8 mouse cellular contexts compared by ENCODE assay signal in the genomic region with DNA sequence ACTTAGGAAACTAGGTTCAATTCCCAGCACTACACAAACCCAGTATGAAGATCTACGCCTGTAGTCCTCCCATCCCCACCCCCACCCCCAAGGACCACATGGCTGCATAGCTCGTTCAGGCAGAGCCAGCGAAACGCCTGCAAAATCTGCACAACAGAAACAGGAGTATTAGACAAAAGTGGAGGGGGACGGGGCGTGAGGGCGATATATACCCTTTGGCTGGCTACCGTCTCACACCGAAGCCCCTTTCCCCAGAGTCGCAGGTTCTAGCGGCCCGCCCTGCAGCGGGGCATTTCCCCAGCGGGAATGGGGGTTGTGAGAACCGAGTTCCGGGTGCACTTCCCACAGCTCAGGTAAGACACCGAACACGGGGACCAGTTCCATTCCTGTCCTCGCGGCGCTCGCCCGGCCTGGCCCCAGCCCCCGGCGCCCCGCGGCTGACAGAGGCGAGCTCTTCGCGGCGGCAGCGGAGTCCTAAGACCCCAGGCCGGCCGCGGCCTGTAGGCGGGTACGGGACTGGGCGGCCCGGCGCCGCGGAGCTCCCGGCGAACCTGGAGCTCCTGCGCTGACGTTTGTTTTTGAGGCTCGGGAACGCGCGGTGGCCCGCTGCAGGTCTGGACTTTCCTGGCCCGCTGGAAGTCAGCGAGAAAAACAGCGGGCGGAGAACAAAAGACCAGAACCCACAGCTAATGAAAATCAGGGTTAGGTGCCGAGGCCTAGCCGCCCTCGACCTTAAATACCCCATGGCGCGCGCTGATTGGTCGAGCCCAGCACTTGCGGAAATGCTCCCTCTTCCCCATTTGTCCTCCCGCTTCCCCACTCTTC. TPM values are rescaled to one million over a fixed set of nuclear protein-coding genes. Genes with fewer than 3 reads are reported as not detected.
DNase-seq lines count a peak whose midpoint lies in the region; ATAC-seq and TF ChIP-seq lines count a peak whose summit lies in the region.

No protein-coding gene starts in this region.

- peak overlapping the region; percentile 71 for H3K4me3 ChIP-seq in embryonic facial prominence, embryonic 11.5 days (ENCODE audit: low read depth, low read length)
- peak overlapping the region; percentile 64 for H3K4me3 ChIP-seq in kidney, adult 2 months (ENCODE audit: insufficient read depth, low read depth, low read length)
- H3K4me3 ChIP-seq in liver, adult 2 months (ENCODE audit: insufficient read depth, low read depth, low read length), result peak overlapping the region; percentile 73

- no peaks in the 10 kb centered on the region for H3K9me3 ChIP-seq in embryonic facial prominence, embryonic 11.5 days (replicated peaks; ENCODE audit: control insufficient read depth, low read length)

- peak; percentile 86 for DNase-seq in 3134 (ENCODE audit: extremely low read depth, insufficient read length, low spot score)
- peak; percentile 83 for DNase-seq in adrenal gland, postnatal 10 days
- DNase-seq in embryonic facial prominence, embryonic 11.5 days (ENCODE audit: low spot score), result peak; percentile 92
- peak; percentile 68 to 76 for DNase-seq in heart, adult 18-20 months
- peak; percentile 58 for DNase-seq in kidney, adult 2 months
- DNase-seq in liver, adult 2 months (ENCODE audit: extremely low read depth, low read depth, low spot score), result peak; percentile 80
- DNase-seq in spleen, postnatal 36 days (ENCODE audit: low spot score in 2 of 2), result peak; percentile 83 to 87

- peak; percentile 80 for ATAC-seq in embryonic facial prominence, embryonic 11.5 days (replicated peaks; ENCODE audit: insufficient number of reproducible peaks, low FRiP score, low TSS enrichment, low read depth)
- ATAC-seq in monocyte, adult 5-6 weeks (replicated peaks; ENCODE audit: insufficient number of reproducible peaks, low FRiP score, low TSS enrichment, poor library complexity, severe bottlenecking), result peak; percentile 88

- peak overlapping the region; percentile 95 for H3K27ac ChIP-seq in embryonic facial prominence, embryonic 11.5 days (replicated peaks; ENCODE audit: low read depth, low read length)
- H3K27ac ChIP-seq in kidney, adult 2 months (ENCODE audit: insufficient read depth, low read depth, low read length), result no peak overlapping the region
- H3K27ac ChIP-seq in liver, adult 2 months (replicated peaks; ENCODE audit: insufficient read depth, low read depth, low read length), result peak overlapping the region; percentile 91

- no peak for TF ChIP-seq CTCF in kidney, adult 2 months (conservative IDR thresholded peaks at IDR 0.05; ENCODE audit: insufficient read depth, insufficient read length, low read depth, low read length)
- TF ChIP-seq CTCF in liver, adult 2 months (IDR thresholded peaks at IDR 0.05; ENCODE audit: low read depth, low read length), result no peak

- H3K36me3 ChIP-seq in embryonic facial prominence, embryonic 11.5 days (replicated peaks; ENCODE audit: control insufficient read depth, insufficient read depth, low read depth, low read length), result no peaks in the 10 kb centered on the region
- no peaks in the 10 kb centered on the region for H3K36me3 ChIP-seq in kidney, adult 2 months (ENCODE audit: control insufficient read depth, insufficient read depth, low read length)
- no peaks in the 10 kb centered on the region for H3K36me3 ChIP-seq in liver, adult 2 months (ENCODE audit: control insufficient read depth, insufficient read depth, low read length)

- peak overlapping the region; percentile 97 for H3K9ac ChIP-seq in embryonic facial prominence, embryonic 11.5 days (replicated peaks; ENCODE audit: low read length)
- H3K9ac ChIP-seq in liver, adult 2 months (ENCODE audit: low read depth, low read length), result peak overlapping the region; percentile 90

- peaks cover 6% of the 10 kb centered on the region for H3K27me3 ChIP-seq in embryonic facial prominence, embryonic 11.5 days (ENCODE audit: control insufficient read depth, insufficient read depth, low read length)
- peaks cover 3% of the 10 kb centered on the region; the same call in 1 of the 2 replicates for H3K27me3 ChIP-seq in kidney, adult 2 months (replicated peaks; ENCODE audit: control insufficient read depth, insufficient read depth, low read length)
- no peaks in the 10 kb centered on the region for H3K27me3 ChIP-seq in liver, adult 2 months (ENCODE audit: control insufficient read depth, insufficient read depth, low read length)

- peaks cover under 1% of the 10 kb centered on the region; the same call in 1 of the 2 replicates for H3K4me1 ChIP-seq in embryonic facial prominence, embryonic 11.5 days (ENCODE audit: control insufficient read depth, insufficient read depth, low read length)
- H3K4me1 ChIP-seq in kidney, adult 2 months (ENCODE audit: control insufficient read depth, insufficient read depth, low read length), result no peaks in the 10 kb centered on the region
- peaks cover 10% of the 10 kb centered on the region; the same call in 1 of the 2 replicates for H3K4me1 ChIP-seq in liver, adult 2 months (ENCODE audit: control insufficient read depth, insufficient read depth, low read length)

- no peaks in the 10 kb centered on the region for H3K79me2 ChIP-seq in liver, adult 2 months (ENCODE audit: control insufficient read depth, insufficient read depth, low read length)

- TF ChIP-seq POLR2A in kidney, adult 2 months (IDR thresholded peaks at IDR 0.05; ENCODE audit: low read depth, low read length), result no peak
- peak; percentile 82 for TF ChIP-seq POLR2A in liver, adult 2 months (IDR thresholded peaks at IDR 0.05; ENCODE audit: extremely low read depth, insufficient read depth, low read length)

- H3K4me2 ChIP-seq in embryonic facial prominence, embryonic 11.5 days (ENCODE audit: low read depth, low read length), result peak overlapping the region; percentile 90

- under 1% methylated on average over 64 of the region's 64 CpGs for WGBS in embryonic facial prominence, embryonic 11.5 days
- 3% methylated on average over 64 of the region's 64 CpGs for WGBS in kidney, adult 2 months
- WGBS in liver, adult 2 months, result 2% methylated on average over 64 of the region's 64 CpGs

RNA-seq across cellular contexts. Expression of gene BC107364, which starts 37.8 kb away (rescaled TPM):
- total RNA-seq in adrenal gland, postnatal 10 days (2021), result not detected
- polyA plus RNA-seq in embryonic facial prominence, embryonic 11.5 days (2014; fragmentation: Nextera tagmentation; extraction: Ambion mirVana), result not detected in 2 replicates
- not detected for total RNA-seq in heart, adult 18-20 months (2021)
- polyA plus RNA-seq in kidney, adult 2 months (2012; rRNA removed), result 0.08 and 0.14 TPM in 2 replicates
- total RNA-seq in liver, adult 2 months (2014; rRNA removed), result not detected in 2 replicates
- polyA plus RNA-seq in liver, adult 2 months (2012; rRNA removed), result not detected in 2 replicates
- total RNA-seq in monocyte, adult 5-6 weeks (2017), result not detected in 3 replicates
